Mouse (Mus musculus) spleen, postnatal 36 days (tissue): Measurements from ENCODE around the gene Marc1.
A peak's percentile ranks its signal among the peaks of the same experiment; 100 is the strongest.

Source experiments
- DNase-seq, 2 experiments: peaks; one replicate each; pipeline ENCODE4 v3.0.0; 2022; ENCODE audit warnings: low spot score in 2 of 2, mixed read lengths in 1 of 2

The Marc1 gene

GRCm38 (mm10) chr1:184763866-184764265, 47.2 kb downstream of the Marc1 start:
- no peak for DNase-seq

- no peak for DNase-seq
Measured at GRCm38 (mm10) chr1:184762941-184763340, 48.2 kb downstream of the Marc1 start.

DNA sequence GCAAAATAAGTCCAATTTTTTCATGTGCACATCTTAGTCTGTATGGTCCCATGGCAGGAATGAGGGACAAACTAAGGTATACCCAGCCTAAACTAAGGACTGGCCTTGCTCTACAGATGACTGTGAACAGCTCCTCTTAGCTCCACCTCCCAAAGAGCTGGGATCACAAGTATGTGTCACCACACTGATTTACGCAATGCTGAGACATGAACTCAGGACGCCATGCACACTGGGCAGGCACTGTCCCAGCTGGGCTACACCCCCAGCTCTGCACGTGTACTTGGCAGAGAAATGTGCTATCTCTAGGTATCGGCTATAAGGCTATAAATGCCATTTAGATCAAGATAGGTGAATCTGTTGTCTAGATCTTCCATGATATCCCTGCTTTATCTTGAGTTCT, 49.1 kb downstream of the Marc1 start:
- DNase-seq = no peak

GRCm38 (mm10) chr1:184752671-184753070, 58.4 kb downstream of the Marc1 start:
- no peak for DNase-seq

- no peak for DNase-seq
Measured at GRCm38 (mm10) chr1:184750114-184750664, 60.9 kb downstream of the Marc1 start.

DNA sequence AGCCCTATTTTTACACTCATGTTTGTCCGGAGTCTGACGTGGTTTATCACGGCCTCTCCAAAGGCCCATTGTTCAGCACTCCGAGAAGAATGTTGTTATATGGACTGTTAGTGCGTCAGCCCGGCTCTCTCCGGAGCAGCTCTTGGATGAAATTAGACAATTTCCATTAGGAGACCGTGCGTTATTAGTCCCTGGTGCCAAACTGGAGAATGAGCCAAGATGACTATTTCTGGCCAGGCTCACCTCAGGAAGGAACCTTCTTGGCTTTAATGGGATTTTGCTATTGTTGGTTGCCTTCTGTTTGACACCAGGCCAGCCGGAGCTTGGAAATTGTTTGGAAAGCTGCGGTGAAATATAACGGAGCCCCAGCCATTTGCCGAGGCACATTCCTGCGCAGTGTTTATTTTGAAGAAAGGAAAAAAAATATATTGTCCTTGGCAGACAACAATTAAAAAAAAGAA, 62.4 kb downstream of the Marc1 start:
- DNase-seq = no peak

- DNase-seq = peak; percentile 65 to 70
Measured at GRCm38 (mm10) chr1:184737876-184738479, 73.1 kb downstream of the Marc1 start.

GRCm38 (mm10) chr1:184737228-184737627, 73.9 kb downstream of the Marc1 start:
- DNase-seq = no peak
